In the genomic region with DNA sequence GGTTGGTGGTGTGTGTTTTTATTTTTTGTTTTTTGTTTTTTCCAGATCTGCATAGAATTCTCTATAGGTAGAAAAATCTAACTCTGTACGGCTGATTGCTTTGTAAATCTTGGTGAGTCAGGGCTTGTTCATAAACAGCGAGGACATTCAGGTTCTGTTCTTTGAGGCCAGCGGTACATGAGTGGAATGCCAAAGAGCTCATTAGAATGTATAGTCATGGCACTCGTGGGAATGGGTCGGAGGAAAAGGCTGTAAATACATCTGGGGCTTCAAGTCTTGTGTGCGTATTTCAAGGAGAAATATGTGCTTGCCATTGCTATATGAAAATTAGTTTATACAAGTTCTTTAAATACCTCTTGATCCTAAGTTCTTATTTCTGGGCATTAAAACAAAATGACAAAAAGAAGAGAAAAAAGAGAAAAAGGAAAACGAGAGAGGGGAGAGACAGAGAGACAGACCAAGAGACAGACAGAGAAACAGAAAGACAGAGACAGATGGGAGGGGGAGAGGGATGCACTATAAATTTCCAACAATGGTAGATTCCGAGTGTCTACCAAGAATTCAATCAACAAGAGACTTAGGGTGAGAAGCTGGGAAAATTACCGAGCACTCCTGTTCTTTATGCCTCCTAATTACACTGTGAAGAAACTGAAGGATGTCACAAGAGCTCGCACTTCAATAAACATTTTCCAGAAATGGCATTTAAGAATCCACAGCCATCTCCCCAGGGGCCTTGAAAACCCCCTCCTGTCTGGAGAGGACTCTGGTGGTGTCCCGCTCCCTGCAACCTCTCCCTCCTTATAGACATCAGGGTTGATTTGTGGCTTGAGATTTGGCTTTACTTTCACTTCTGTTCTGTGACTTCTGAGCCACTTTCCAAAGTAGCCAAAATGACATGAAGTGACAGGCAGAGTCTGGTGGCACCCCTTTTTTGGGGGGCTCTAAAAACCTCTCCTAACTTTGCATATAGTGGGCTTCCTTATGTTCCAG, we compare ENCODE assay signal across 12 mouse cellular contexts.
DNase-seq lines count a peak whose midpoint lies in the region; ATAC-seq and TF ChIP-seq lines count a peak whose summit lies in the region.
"Had no signal": no experiment of that assay in that cellular context is flagged by ENCODE, and none has a peak within 500 bp of the region (broad histone marks: within the 10 kb centered on the region; RNA-seq: fewer than 3 reads in every experiment).

No protein-coding gene starts in this region.

- TF ChIP-seq EP300 in CH12.LX (IDR thresholded peaks at IDR 0.05; ENCODE audit: low read length): no peak

- no peaks in the 10 kb centered on the region for H3K27me3 ChIP-seq in CH12.LX (replicated peaks)
- no peaks in the 10 kb centered on the region for H3K27me3 ChIP-seq in forebrain, embryonic 16.5 days (replicated peaks; ENCODE audit: control insufficient read depth, insufficient read depth, low read length)
- H3K27me3 ChIP-seq in midbrain, embryonic 11.5 days (ENCODE audit: control insufficient read depth, insufficient read depth, low read length): no peaks in the 10 kb centered on the region

- H3K9ac ChIP-seq in CH12.LX (ENCODE audit: insufficient read depth, low read depth): no peak overlapping the region
- H3K9ac ChIP-seq in forebrain, embryonic 16.5 days (replicated peaks; ENCODE audit: low read depth, low read length): no peak overlapping the region
- H3K9ac ChIP-seq in midbrain, embryonic 11.5 days (ENCODE audit: low read length): no peak overlapping the region

- WGBS in forebrain, embryonic 16.5 days: 14% methylated on average over 11 of the region's 11 CpGs
- 54% methylated on average over 11 of the region's 11 CpGs for WGBS in midbrain, embryonic 11.5 days

- no peak for TF ChIP-seq RAD21 in CH12.LX (IDR thresholded peaks at IDR 0.05; ENCODE audit: low read depth, low read length)

- no peak overlapping the region for H3K27ac ChIP-seq in CH12.LX (ENCODE audit: insufficient read depth, low read depth)
- peak overlapping the region; percentile 46 for H3K27ac ChIP-seq in forebrain, embryonic 16.5 days (ENCODE audit: low read length)
- peak overlapping the region; percentile 48 for H3K27ac ChIP-seq in midbrain, embryonic 11.5 days (ENCODE audit: low read depth, low read length)

- H3K4me3 ChIP-seq in CH12.LX (replicated peaks in 1 of 3; ENCODE audit: low read depth in 2 of 3, low read length in 2 of 3, poor library complexity in 1 of 3): no peak overlapping the region
- H3K4me3 ChIP-seq in forebrain, embryonic 16.5 days (replicated peaks; ENCODE audit: low read length): no peak overlapping the region
- no peak overlapping the region for H3K4me3 ChIP-seq in midbrain, embryonic 11.5 days (ENCODE audit: low read depth, low read length)

- no peaks in the 10 kb centered on the region for H3K79me2 ChIP-seq in CH12.LX (replicated peaks; ENCODE audit: control insufficient read depth, extremely low read depth, insufficient read depth, poor library complexity, severe bottlenecking)

- H3K9me3 ChIP-seq in CH12.LX (replicated peaks; ENCODE audit: low read length): no peaks in the 10 kb centered on the region
- no peaks in the 10 kb centered on the region for H3K9me3 ChIP-seq in forebrain, embryonic 16.5 days (ENCODE audit: control insufficient read depth, low read length)
- H3K9me3 ChIP-seq in midbrain, embryonic 11.5 days (ENCODE audit: control insufficient read depth, low read length): no peaks in the 10 kb centered on the region

- peak; percentile 69 for ATAC-seq in forebrain, embryonic 16.5 days
- peak; percentile 90 for ATAC-seq in midbrain, embryonic 11.5 days (ENCODE audit: low FRiP score)
- ATAC-seq in megakaryocyte-erythroid progenitor cell, adult 5-6 weeks (replicated peaks; ENCODE audit: low FRiP score, low TSS enrichment, poor library complexity, severe bottlenecking): no peak
- ATAC-seq in inflammation-experienced regulatory T-cells, adult 6 months: no peak

- TF ChIP-seq POLR2A in CH12.LX (IDR thresholded peaks at IDR 0.05; ENCODE audit: low read depth, low read length): no peak
- TF ChIP-seq POLR2A in brain, embryonic 14.5 days (IDR thresholded peaks at IDR 0.05; ENCODE audit: borderline replicate concordance, extremely low read depth, insufficient read depth, insufficient read length, poor library complexity, severe bottlenecking): no peak

- peaks cover 0 to 15% of the 10 kb centered on the region in 2 experiments; a peak in 2 of 4 replicates for H3K4me1 ChIP-seq in CH12.LX (ENCODE audit: control insufficient read depth in 1 of 2, insufficient read depth in 2 of 2)
- peaks cover 14% of the 10 kb centered on the region for H3K4me1 ChIP-seq in forebrain, embryonic 16.5 days (replicated peaks; ENCODE audit: control insufficient read depth, insufficient read depth, low read length)
- H3K4me1 ChIP-seq in midbrain, embryonic 11.5 days (ENCODE audit: control insufficient read depth, insufficient read depth, low read length): peaks cover 9% of the 10 kb centered on the region

- in situ Hi-C loops in CH12.LX (cut with MboI; ENCODE audit: low pct_ligation_motif_present, low pct_unique_long_range_greater_than_20kb, low sequenced_read_pairs): no loop called here

- DNase-seq in CH12.LX (ENCODE audit: extremely low read depth): peak; percentile 65
- peak; percentile 95 for DNase-seq in brain, embryonic 14.5 days (ENCODE audit: low read depth)
- DNase-seq in midbrain, embryonic 11.5 days (ENCODE audit: low spot score, missing footprints): peak; percentile 92
- no peak for DNase-seq in cerebellum, adult 9-11 months
- DNase-seq in urinary bladder, adult 2 months (ENCODE audit: low spot score): no peak
- DNase-seq: gastrocnemius, postnatal 25 days; heart, postnatal 36 days; lung, postnatal 4 days; thymus, postnatal 14 days had no signal

- no peak for TF ChIP-seq CTCF in CH12.LX (conservative IDR thresholded peaks at IDR 0.05 in 1 of 2, IDR thresholded peaks at IDR 0.05 in 1 of 2; ENCODE audit: low read depth in 2 of 2, low read length in 2 of 2)
- no peak for TF ChIP-seq CTCF in brain, embryonic 14.5 days (IDR thresholded peaks at IDR 0.05; ENCODE audit: borderline replicate concordance, extremely low read depth, insufficient read depth, insufficient read length)

- H3K4me2 ChIP-seq in CH12.LX (ENCODE audit: insufficient read depth, low read depth, poor library complexity, severe bottlenecking): peak overlapping the region; percentile 40
- 0 out of 2 replicates have a peak overlapping the region, but pooled peaks have one; percentile 14 for H3K4me2 ChIP-seq in forebrain, embryonic 16.5 days (ENCODE audit: low read length)
- no peak overlapping the region for H3K4me2 ChIP-seq in midbrain, embryonic 11.5 days

- dilution Hi-C loops in CH12.LX (cut with MboI; ENCODE audit: extremely low pct_ligation_motif_present, extremely low pct_unique_long_range_greater_than_20kb, low sequenced_read_pairs): no loop called here

- no peaks in the 10 kb centered on the region for H3K36me3 ChIP-seq in CH12.LX (replicated peaks in 1 of 2; ENCODE audit: control insufficient read depth in 1 of 2, insufficient read depth in 1 of 2, low read length in 1 of 2)
- no peaks in the 10 kb centered on the region for H3K36me3 ChIP-seq in forebrain, embryonic 16.5 days (ENCODE audit: control insufficient read depth, insufficient read depth)
- H3K36me3 ChIP-seq in midbrain, embryonic 11.5 days (ENCODE audit: control insufficient read depth, insufficient read depth, low read length): no peaks in the 10 kb centered on the region

TF ChIP-seq in CH12.LX, 34 proteins besides CTCF, POLR2A, EP300 and RAD21:
- no peak for TF ChIP-seq KAT2A (IDR thresholded peaks at IDR 0.05; ENCODE audit: insufficient replicate concordance, low read length)

Comparison
In these comparisons a context has a peak if more than half of its experiments do, and no peak if none do; other contexts are left out.
1. DNase-seq: peak in CH12.LX (single experiment), brain, embryonic 14.5 days (single experiment) and midbrain, embryonic 11.5 days (single experiment); none in cerebellum, adult 9-11 months (single experiment) and urinary bladder, adult 2 months (single experiment).
2. ATAC-seq: peak in forebrain, embryonic 16.5 days (single experiment) and midbrain, embryonic 11.5 days (single experiment); none in megakaryocyte-erythroid progenitor cell, adult 5-6 weeks (single experiment) and inflammation-experienced regulatory T-cells, adult 6 months (single experiment).